Mouse (Mus musculus): ENCODE results near the gene Rtn3.

DNA sequence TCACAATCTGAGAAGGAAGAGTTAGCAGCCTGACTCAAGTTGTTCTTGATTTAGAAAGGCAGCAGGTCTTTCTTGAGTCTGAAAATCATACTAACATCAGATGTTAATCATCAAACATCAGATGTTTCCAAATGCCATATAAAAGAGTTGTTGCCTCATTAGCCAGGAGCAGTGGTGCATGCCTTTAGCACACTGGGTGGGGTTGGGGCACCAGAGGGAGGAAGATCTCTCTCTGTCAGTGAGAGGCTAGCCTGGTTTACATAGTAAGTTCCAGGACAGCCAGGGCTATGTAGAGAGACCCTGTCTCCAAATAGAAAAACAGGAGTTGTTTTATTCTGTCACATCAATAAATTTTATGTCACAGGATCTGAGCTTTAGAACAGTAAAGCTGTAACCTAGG is 24.2 kb downstream of the Rtn3 start:
- TF ChIP-seq CTCF (IDR thresholded peaks at IDR 0.05; ENCODE audit: low read depth, low read length), result no peak
- no peak for TF ChIP-seq GATA1 (IDR thresholded peaks at IDR 0.05; ENCODE audit: borderline replicate concordance, low read length)
- no peak for TF ChIP-seq POLR2AphosphoS5 (IDR thresholded peaks at IDR 0.05; ENCODE audit: insufficient replicate concordance, low read depth, low read length)
